Mouse (Mus musculus) heart, embryonic 13.5 days (tissue): Measurements from ENCODE around the gene Cdcp1. TPM values are rescaled to one million over a fixed set of nuclear protein-coding genes. Genes with fewer than 3 reads are reported as not detected.

Source experiments
- ATAC-seq: fragments of 200-750 bp; cut with Nextera tagmentation; 2 replicates; pipeline ENCODE4 v1.8.0; 2017; ENCODE audit warnings: moderate TSS enrichment; ENCODE audit not compliant: insufficient number of reproducible peaks, low FRiP score, low TSS enrichment; ENCODE audit errors: extremely low read depth
- H3K27ac ChIP-seq: fragments of 300-500 bp; sonication (generic); replicated peaks from 2 replicates; pipeline ENCODE4 v1.5.1; 2015; ENCODE audit warnings: moderate library complexity, mild to moderate bottlenecking, inconsistent platforms
- H3K27me3 ChIP-seq: fragments of 300-500 bp; sonication (generic); replicated peaks from 2 replicates; pipeline ENCODE4 v1.6.1; 2015; ENCODE audit warnings: mild to moderate bottlenecking, inconsistent platforms
- H3K36me3 ChIP-seq: fragments of 300-500 bp; sonication (generic); 2 replicates; pipeline ENCODE4 v1.6.1; 2015; ENCODE audit warnings: mild to moderate bottlenecking, inconsistent platforms
- H3K4me1 ChIP-seq: fragments of 300-500 bp; sonication (generic); 2 replicates; pipeline ENCODE4 v1.6.1; 2015; ENCODE audit warnings: inconsistent platforms
- H3K4me2 ChIP-seq: fragments of 300-500 bp; sonication (generic); 2 replicates; pipeline ENCODE4 v1.6.1; 2015; ENCODE audit warnings: inconsistent platforms, mild to moderate bottlenecking, moderate library complexity
- H3K4me3 ChIP-seq: fragments of 300-500 bp; sonication (generic); 2 replicates; pipeline ENCODE4 v1.5.1; 2015; ENCODE audit warnings: moderate library complexity, mild to moderate bottlenecking, inconsistent platforms
- H3K9ac ChIP-seq: fragments of 300-500 bp; sonication (generic); 2 replicates; pipeline ENCODE4 v1.6.1; 2015; ENCODE audit warnings: inconsistent platforms, mild to moderate bottlenecking, moderate library complexity
- H3K9me3 ChIP-seq: fragments of 300-500 bp; sonication (generic); 2 replicates; pipeline ENCODE4 v1.6.1; 2016; ENCODE audit warnings: inconsistent platforms
- WGBS: fragments of 180-500 bp; shearing (Covaris S2); methylation state at CpG from one replicate; pipeline ENCODE4 v1.1.7; 2015; ENCODE audit warnings: mixed read lengths; 5-methylcytosine and 5-hydroxymethylcytosine counted together
- polyA plus RNA-seq: library from polyadenylated mRNA; unstranded; fragments of >200 nt; fragmentation: Nextera tagmentation; extraction: Ambion mirVana; gene quantifications from 2 replicates; pipeline ENCODE4 v1.2.1, GENCODE M21; 2015

The Cdcp1 gene
- polyA plus RNA-seq, 1 experiment from 2014 or later: 0.51 TPM

- ATAC-seq: no peak
- 89% methylated on average over 1 of the region's 1 CpGs for WGBS
Measured at GRCm38 (mm10) chr9:123207895-123208294, 7.9 kb downstream of the Cdcp1 start.

GRCm38 (mm10) chr9:123206948-123207347 is 8.9 kb downstream of the Cdcp1 start:
- WGBS: 84% methylated on average over 2 of the region's 2 CpGs
- Histone ChIP-seq H3K27me3 (no peaks in the 10 kb centered on the region), H3K36me3 (no peaks in the 10 kb centered on the region), H3K9me3 (no peaks in the 10 kb centered on the region), H3K4me2 (no peak overlapping the region), H3K4me1 (peaks cover 5% of the 10 kb centered on the region; the same call in 1 of the 2 replicates), H3K9ac (no peak overlapping the region), H3K4me3 (no peak overlapping the region), H3K27ac (no peak overlapping the region)
- no peak for ATAC-seq

More at GRCm38 (mm10) chr9:123207895-123208294, 7.9 kb downstream of the Cdcp1 start:
- peaks cover 5% of the 10 kb centered on the region; the same call in 1 of the 2 replicates for H3K4me1 ChIP-seq
- H3K27ac ChIP-seq: no peak overlapping the region
- H3K9ac ChIP-seq: no peak overlapping the region
- no peaks in the 10 kb centered on the region for H3K36me3 ChIP-seq
- no peak overlapping the region for H3K4me2 ChIP-seq
- no peak overlapping the region for H3K4me3 ChIP-seq
- H3K27me3 ChIP-seq: 0 out of 2 replicates have a peak, but pooled peaks cover 2% of the 10 kb centered on the region
- H3K9me3 ChIP-seq: no peaks in the 10 kb centered on the region

GRCm38 (mm10) chr9:123206526-123206925 is 9.3 kb downstream of the Cdcp1 start:
- Histone ChIP-seq H3K9me3 (no peaks in the 10 kb centered on the region), H3K9ac (no peak overlapping the region), H3K36me3 (no peaks in the 10 kb centered on the region), H3K4me3 (no peak overlapping the region), H3K4me2 (no peak overlapping the region), H3K27ac (no peak overlapping the region), H3K27me3 (no peaks in the 10 kb centered on the region), H3K4me1 (peaks cover 5% of the 10 kb centered on the region; the same call in 1 of the 2 replicates)
- ATAC-seq: no peak
- WGBS: 27% methylated on average over 2 of the region's 2 CpGs

- no peaks in the 10 kb centered on the region for H3K36me3 ChIP-seq
- no peak overlapping the region for H3K27ac ChIP-seq
- ATAC-seq: no peak
- H3K4me3 ChIP-seq: no peak overlapping the region
- H3K4me1 ChIP-seq: no peaks in the 10 kb centered on the region
- 71% methylated on average over 3 of the region's 3 CpGs for WGBS
- no peak overlapping the region for H3K4me2 ChIP-seq
- H3K9ac ChIP-seq: no peak overlapping the region
- H3K27me3 ChIP-seq: no peaks in the 10 kb centered on the region
- H3K9me3 ChIP-seq: no peaks in the 10 kb centered on the region
Measured at GRCm38 (mm10) chr9:123200116-123200515, 15.7 kb downstream of the Cdcp1 start.

- Histone ChIP-seq H3K4me1 (no peaks in the 10 kb centered on the region), H3K4me3 (no peak overlapping the region), H3K36me3 (no peaks in the 10 kb centered on the region), H3K9me3 (no peaks in the 10 kb centered on the region), H3K4me2 (no peak overlapping the region), H3K27ac (no peak overlapping the region), H3K27me3 (no peaks in the 10 kb centered on the region), H3K9ac (no peak overlapping the region)
- 83% methylated on average over 2 of the region's 2 CpGs for WGBS
- no peak for ATAC-seq
Measured at GRCm38 (mm10) chr9:123188271-123188670, 27.6 kb downstream of the Cdcp1 start.

- H3K9ac ChIP-seq: no peak overlapping the region
- no peaks in the 10 kb centered on the region for H3K36me3 ChIP-seq
- H3K4me1 ChIP-seq: no peaks in the 10 kb centered on the region
- no peaks in the 10 kb centered on the region for H3K27me3 ChIP-seq
- WGBS: 75% methylated on average over 5 of the region's 5 CpGs
- no peak overlapping the region for H3K4me3 ChIP-seq
- no peak overlapping the region for H3K4me2 ChIP-seq
- no peaks in the 10 kb centered on the region for H3K9me3 ChIP-seq
- no peak for ATAC-seq
- H3K27ac ChIP-seq: no peak overlapping the region
Measured at GRCm38 (mm10) chr9:123187589-123187988, 28.2 kb downstream of the Cdcp1 start.

GRCm38 (mm10) chr9:123186151-123186550 is 29.7 kb downstream of the Cdcp1 start:
- Histone ChIP-seq H3K9me3 (no peaks in the 10 kb centered on the region), H3K36me3 (no peaks in the 10 kb centered on the region), H3K4me3 (no peak overlapping the region), H3K9ac (no peak overlapping the region), H3K4me2 (no peak overlapping the region), H3K27me3 (no peaks in the 10 kb centered on the region), H3K27ac (no peak overlapping the region), H3K4me1 (no peaks in the 10 kb centered on the region)
- 75% methylated on average over 5 of the region's 5 CpGs for WGBS
- ATAC-seq: no peak

- no peaks in the 10 kb centered on the region for H3K4me1 ChIP-seq
- H3K36me3 ChIP-seq: no peaks in the 10 kb centered on the region
- no peak overlapping the region for H3K4me3 ChIP-seq
- no peaks in the 10 kb centered on the region for H3K9me3 ChIP-seq
- 56% methylated on average over 2 of the region's 2 CpGs for WGBS
- no peak overlapping the region for H3K4me2 ChIP-seq
- ATAC-seq: no peak
- no peaks in the 10 kb centered on the region for H3K27me3 ChIP-seq
- no peak overlapping the region for H3K27ac ChIP-seq
- no peak overlapping the region for H3K9ac ChIP-seq
Measured at GRCm38 (mm10) chr9:123185546-123185945, 30.3 kb downstream of the Cdcp1 start.

- H3K4me3 ChIP-seq: no peak overlapping the region
- ATAC-seq: no peak
- H3K9me3 ChIP-seq: no peaks in the 10 kb centered on the region
- H3K36me3 ChIP-seq: no peaks in the 10 kb centered on the region
- no peaks in the 10 kb centered on the region for H3K4me1 ChIP-seq
- no peak overlapping the region for H3K27ac ChIP-seq
- no peak overlapping the region for H3K4me2 ChIP-seq
- H3K9ac ChIP-seq: no peak overlapping the region
- WGBS: 65% methylated on average over 8 of the region's 8 CpGs
- H3K27me3 ChIP-seq: no peaks in the 10 kb centered on the region
Measured at GRCm38 (mm10) chr9:123183226-123183625, 32.6 kb downstream of the Cdcp1 start.

GRCm38 (mm10) chr9:123180003-123180402 is 35.8 kb downstream of the Cdcp1 start:
- no peaks in the 10 kb centered on the region for H3K4me1 ChIP-seq
- H3K9ac ChIP-seq: no peak overlapping the region
- H3K27ac ChIP-seq: no peak overlapping the region
- no peaks in the 10 kb centered on the region for H3K36me3 ChIP-seq
- no peak overlapping the region for H3K4me3 ChIP-seq
- no peaks in the 10 kb centered on the region for H3K9me3 ChIP-seq
- ATAC-seq: no peak
- H3K4me2 ChIP-seq: no peak overlapping the region
- no peaks in the 10 kb centered on the region for H3K27me3 ChIP-seq
- 83% methylated on average over 6 of the region's 6 CpGs for WGBS

GRCm38 (mm10) chr9:123177380-123178048 is 38.3 kb downstream of the Cdcp1 start:
- H3K4me2 ChIP-seq: no peak overlapping the region
- ATAC-seq: no peak
- 76% methylated on average over 9 of the region's 9 CpGs for WGBS

GRCm38 (mm10) chr9:123174356-123174755 is 41.5 kb downstream of the Cdcp1 start:
- H3K4me1 ChIP-seq: no peaks in the 10 kb centered on the region
- H3K4me3 ChIP-seq: no peak overlapping the region
- H3K27me3 ChIP-seq: no peaks in the 10 kb centered on the region
- H3K4me2 ChIP-seq: no peak overlapping the region
- WGBS: 82% methylated on average over 4 of the region's 4 CpGs
- no peak overlapping the region for H3K27ac ChIP-seq
- no peaks in the 10 kb centered on the region for H3K9me3 ChIP-seq
- ATAC-seq: no peak
- H3K36me3 ChIP-seq: no peaks in the 10 kb centered on the region
- no peak overlapping the region for H3K9ac ChIP-seq

More at GRCm38 (mm10) chr9:123177380-123178048, 38.3 kb downstream of the Cdcp1 start:
- Histone ChIP-seq H3K9me3 (no peaks in the 10 kb centered on the region), H3K27ac (no peak overlapping the region), H3K4me3 (no peak overlapping the region), H3K4me1 (no peaks in the 10 kb centered on the region), H3K27me3 (no peaks in the 10 kb centered on the region), H3K36me3 (no peaks in the 10 kb centered on the region), H3K9ac (no peak overlapping the region)
